Mouse (Mus musculus) megakaryocyte, embryonic 14.5 days (primary cell): ENCODE measurements around the gene D1Ertd622e.

ENCODE experiments used
- FLI1 ChIP-seq: IDR thresholded peaks from 2 replicates; pipeline ENCODE4 v1.6.1; 2012; ENCODE audit warnings: low read length, inconsistent platforms, mixed read lengths
- GATA1 ChIP-seq: IDR thresholded peaks from 3 replicates; pipeline ENCODE4 v1.6.1; 2012; ENCODE audit warnings: mixed read lengths, low read length, inconsistent platforms, borderline replicate concordance

GRCm38 (mm10) chr1:97676115-97676514 lies 14.2 kb upstream of the D1Ertd622e start:
- TF ChIP-seq GATA1: no peak
- TF ChIP-seq FLI1: no peak
